Mouse (Mus musculus): ENCODE measurements around the gene Agpat2. TPM values are rescaled to one million over a fixed set of nuclear protein-coding genes. Genes with fewer than 3 reads are reported as not detected.

Gene Agpat2
- polyA plus RNA-seq, 1 experiment from 2014 or later = 17.8 TPM

DNA sequence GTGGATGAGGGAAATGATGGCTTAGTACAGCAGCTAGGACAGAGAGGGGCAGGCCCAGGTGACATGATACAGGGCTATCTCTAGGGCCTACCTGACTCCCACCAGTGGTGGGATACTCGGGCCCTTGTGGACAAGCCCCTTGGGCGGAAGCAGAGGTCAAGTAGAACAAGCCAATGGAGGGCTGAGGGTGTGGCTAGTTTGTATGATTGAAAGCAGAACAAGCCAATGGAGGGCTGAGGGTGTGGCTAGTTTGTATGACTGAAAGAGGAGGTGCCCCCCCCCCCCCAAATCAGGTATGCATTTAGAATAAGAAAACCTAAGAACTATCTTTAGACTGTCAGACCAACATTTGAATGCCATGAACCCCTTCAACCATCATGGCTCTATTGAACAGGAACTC, 22.0 kb downstream of the Agpat2 start:
- Histone ChIP-seq H3K27me3 (no peaks in the 10 kb centered on the region), H3K9ac (no peak overlapping the region), H3K4me3 (no peak overlapping the region), H3K9me3 (no peaks in the 10 kb centered on the region), H3K27ac (no peak overlapping the region), H3K36me3 (no peaks in the 10 kb centered on the region), H3K4me1 (peaks cover 12% of the 10 kb centered on the region), H3K4me2 (replicated peaks) (no peak overlapping the region)
- WGBS = 70% methylated on average over 2 of the region's 2 CpGs
- no peak for ATAC-seq (ENCODE audit: insufficient number of reproducible peaks, insufficient read depth, low FRiP score, low TSS enrichment)

DNA sequence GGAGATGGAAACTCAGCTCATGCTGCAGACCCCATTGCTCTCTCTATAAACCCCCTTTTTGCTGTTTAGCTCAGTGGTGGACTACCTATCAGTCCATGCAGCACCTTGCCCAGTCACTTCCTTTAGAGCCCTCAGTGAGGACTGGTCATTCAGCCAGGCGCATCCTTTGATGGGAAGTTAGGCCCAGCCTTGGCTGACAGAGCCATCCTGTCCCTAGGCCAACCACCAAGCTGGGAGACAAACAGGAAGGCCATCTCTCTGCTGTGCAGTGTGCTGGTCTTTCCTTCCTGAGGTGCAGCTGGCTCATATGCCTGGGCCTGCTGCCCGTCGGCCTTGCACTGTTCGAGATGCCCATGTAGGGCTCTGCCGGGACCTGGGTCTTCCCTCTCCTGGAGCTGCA, 23.5 kb downstream of the Agpat2 start:
- no peak overlapping the region for H3K4me3 ChIP-seq
- ATAC-seq (ENCODE audit: insufficient number of reproducible peaks, insufficient read depth, low FRiP score, low TSS enrichment) = no peak
- WGBS = 83% methylated on average over 5 of the region's 5 CpGs
- no peaks in the 10 kb centered on the region for H3K9me3 ChIP-seq
- no peaks in the 10 kb centered on the region for H3K36me3 ChIP-seq
- H3K4me2 ChIP-seq (replicated peaks) = no peak overlapping the region
- H3K9ac ChIP-seq = 0 out of 2 replicates have a peak overlapping the region, but pooled peaks have one; percentile 3
- H3K27ac ChIP-seq = no peak overlapping the region
- no peaks in the 10 kb centered on the region for H3K27me3 ChIP-seq
- H3K4me1 ChIP-seq = peaks cover 9% of the 10 kb centered on the region

DNA sequence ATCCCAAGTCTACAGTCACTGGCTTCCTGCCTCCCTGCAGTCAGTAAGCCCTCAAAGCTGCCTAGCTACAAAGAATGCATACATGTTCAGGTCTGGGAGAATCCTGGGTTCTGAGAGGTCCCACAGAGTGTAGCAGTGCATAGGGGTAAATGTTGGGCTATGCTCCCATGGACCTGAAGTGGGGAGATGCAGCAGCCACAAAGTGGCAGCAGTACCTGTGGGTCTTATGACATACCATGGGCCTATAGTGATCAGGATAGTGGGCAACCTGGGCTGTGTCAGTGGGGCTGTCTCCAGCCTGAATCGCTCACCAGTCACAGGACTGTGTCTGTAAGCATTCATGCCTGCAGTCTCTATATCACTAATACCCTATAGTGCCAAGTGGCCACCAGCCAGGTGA, 24.5 kb downstream of the Agpat2 start, which contains the start of gene Egfl7:
Gene Egfl7, plus strand, starts transcription at position 301 of the 400 bp plus-strand sequence.
- 87% methylated on average over 1 of the region's 1 CpGs for WGBS
- Histone ChIP-seq H3K4me2 (replicated peaks) (no peak within 1 kb of the TSS), H3K4me1 (peaks cover 9% of the 10 kb centered on the region), H3K27ac (no peak within 1 kb of the TSS), H3K9ac (0 out of 2 replicates have a peak within 1 kb of the TSS, but pooled peaks have one; percentile 3), H3K27me3 (no peaks in the 10 kb centered on the region), H3K4me3 (no peak within 1 kb of the TSS), H3K36me3 (no peaks in the 10 kb centered on the region), H3K9me3 (no peaks in the 10 kb centered on the region)
- ATAC-seq (ENCODE audit: insufficient number of reproducible peaks, insufficient read depth, low FRiP score, low TSS enrichment) = no peak

DNA sequence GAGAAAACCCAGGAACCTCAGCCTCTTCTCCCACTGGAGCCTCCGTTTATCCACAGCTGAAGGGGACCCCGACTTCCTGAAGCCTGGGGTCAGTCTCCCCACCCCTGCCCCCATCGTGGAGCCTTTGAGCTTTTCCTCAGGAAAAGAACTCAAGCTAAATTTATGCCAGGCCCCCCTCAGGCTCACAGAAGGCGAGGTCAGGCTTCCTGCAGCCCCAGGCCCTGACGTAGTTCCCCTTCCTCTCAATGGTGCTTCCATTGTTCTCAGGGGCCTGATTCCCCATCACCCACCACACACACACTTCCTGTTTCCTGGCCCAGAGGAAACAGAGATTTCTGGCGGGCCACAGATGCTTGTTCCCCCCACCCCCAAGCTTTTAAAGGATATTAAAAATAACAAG, 25.8 kb downstream of the Agpat2 start:
- peaks cover 17% of the 10 kb centered on the region for H3K4me1 ChIP-seq
- no peaks in the 10 kb centered on the region for H3K27me3 ChIP-seq
- no peak for ATAC-seq (ENCODE audit: insufficient number of reproducible peaks, insufficient read depth, low FRiP score, low TSS enrichment)
- no peak overlapping the region for H3K4me2 ChIP-seq (replicated peaks)
- no peak overlapping the region for H3K9ac ChIP-seq
- H3K4me3 ChIP-seq = no peak overlapping the region
- H3K9me3 ChIP-seq = no peaks in the 10 kb centered on the region
- H3K36me3 ChIP-seq = no peaks in the 10 kb centered on the region
- WGBS = 29% methylated on average over 6 of the region's 6 CpGs
- H3K27ac ChIP-seq = peak overlapping the region; percentile 82

DNA sequence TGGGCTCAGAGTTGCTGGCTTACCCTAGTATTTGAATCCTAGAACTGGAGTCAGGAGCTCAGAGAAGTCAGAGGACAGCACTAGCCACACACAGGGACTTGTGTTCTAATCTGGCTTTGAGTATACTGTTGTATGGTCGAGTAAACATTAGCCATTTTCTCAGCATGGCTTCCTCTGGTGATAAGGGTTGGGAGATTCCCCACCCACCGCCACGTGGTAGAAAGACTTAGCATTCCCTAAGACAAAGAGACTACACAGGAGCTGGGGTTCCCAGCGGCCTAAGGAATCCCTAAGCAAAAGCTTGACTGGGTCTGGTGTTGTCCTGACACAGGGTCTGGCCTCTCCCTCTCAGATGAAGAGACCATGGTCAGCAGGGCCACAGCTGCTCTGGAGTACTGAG, 27.8 kb downstream of the Agpat2 start:
- no peak overlapping the region for H3K27ac ChIP-seq
- H3K9ac ChIP-seq = no peak overlapping the region
- H3K9me3 ChIP-seq = no peaks in the 10 kb centered on the region
- no peak overlapping the region for H3K4me2 ChIP-seq (replicated peaks)
- H3K36me3 ChIP-seq = no peaks in the 10 kb centered on the region
- ATAC-seq (ENCODE audit: insufficient number of reproducible peaks, insufficient read depth, low FRiP score, low TSS enrichment) = no peak
- peaks cover 17% of the 10 kb centered on the region for H3K4me1 ChIP-seq
- WGBS = 64% methylated on average over 4 of the region's 4 CpGs
- H3K4me3 ChIP-seq = no peak overlapping the region
- no peaks in the 10 kb centered on the region for H3K27me3 ChIP-seq

DNA sequence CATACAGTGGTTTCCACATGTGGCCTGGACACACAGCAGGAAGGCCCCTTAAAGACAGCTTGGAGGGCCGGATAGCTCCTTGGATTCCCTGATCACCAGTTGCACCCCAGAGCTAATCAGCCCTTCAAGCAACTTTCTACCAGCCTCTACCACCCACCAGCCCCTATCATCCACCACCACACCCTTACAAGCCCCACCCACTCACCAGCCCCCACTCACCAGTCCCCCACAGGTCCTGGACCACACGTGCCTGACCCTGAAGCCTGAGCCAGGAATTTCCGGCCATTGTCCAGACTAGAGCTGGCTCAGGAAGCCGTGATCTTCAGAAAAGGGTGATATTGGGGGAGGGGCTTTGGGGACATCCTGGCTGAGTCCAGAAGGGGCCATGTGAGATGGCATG, 28.4 kb downstream of the Agpat2 start:
- 58% methylated on average over 4 of the region's 4 CpGs for WGBS
- H3K4me2 ChIP-seq (replicated peaks) = no peak overlapping the region
- no peak overlapping the region for H3K9ac ChIP-seq
- H3K27ac ChIP-seq = no peak overlapping the region
- no peak for ATAC-seq (ENCODE audit: insufficient number of reproducible peaks, insufficient read depth, low FRiP score, low TSS enrichment)
- no peaks in the 10 kb centered on the region for H3K36me3 ChIP-seq
- H3K9me3 ChIP-seq = no peaks in the 10 kb centered on the region
- no peaks in the 10 kb centered on the region for H3K27me3 ChIP-seq
- peaks cover 17% of the 10 kb centered on the region for H3K4me1 ChIP-seq
- no peak overlapping the region for H3K4me3 ChIP-seq

DNA sequence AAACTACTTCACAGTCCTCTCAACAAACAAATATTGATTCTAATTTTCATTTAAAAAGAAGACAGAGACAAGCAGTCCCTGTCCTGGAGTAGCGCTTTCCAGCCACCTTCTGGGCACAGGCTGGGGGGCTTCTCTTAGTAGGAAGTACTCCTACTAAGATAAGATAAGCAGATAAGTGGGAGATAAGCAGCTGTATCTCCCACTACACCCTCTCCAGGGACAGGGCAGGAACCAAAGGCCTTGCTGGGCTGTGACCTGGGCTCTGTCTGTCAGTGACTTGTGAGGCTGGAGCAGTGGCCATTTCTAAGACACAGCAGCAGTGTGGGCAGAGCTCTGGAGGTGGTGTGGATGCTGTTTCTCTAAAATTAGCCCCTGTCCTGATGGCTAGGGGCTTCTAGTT, 28.8 kb downstream of the Agpat2 start:
- 85% methylated on average over 1 of the region's 1 CpGs for WGBS
- Histone ChIP-seq H3K4me1 (peaks cover 17% of the 10 kb centered on the region), H3K27ac (no peak overlapping the region), H3K9ac (no peak overlapping the region), H3K36me3 (no peaks in the 10 kb centered on the region), H3K9me3 (no peaks in the 10 kb centered on the region), H3K4me2 (replicated peaks) (no peak overlapping the region), H3K4me3 (no peak overlapping the region), H3K27me3 (no peaks in the 10 kb centered on the region)
- ATAC-seq (ENCODE audit: insufficient number of reproducible peaks, insufficient read depth, low FRiP score, low TSS enrichment) = no peak

DNA sequence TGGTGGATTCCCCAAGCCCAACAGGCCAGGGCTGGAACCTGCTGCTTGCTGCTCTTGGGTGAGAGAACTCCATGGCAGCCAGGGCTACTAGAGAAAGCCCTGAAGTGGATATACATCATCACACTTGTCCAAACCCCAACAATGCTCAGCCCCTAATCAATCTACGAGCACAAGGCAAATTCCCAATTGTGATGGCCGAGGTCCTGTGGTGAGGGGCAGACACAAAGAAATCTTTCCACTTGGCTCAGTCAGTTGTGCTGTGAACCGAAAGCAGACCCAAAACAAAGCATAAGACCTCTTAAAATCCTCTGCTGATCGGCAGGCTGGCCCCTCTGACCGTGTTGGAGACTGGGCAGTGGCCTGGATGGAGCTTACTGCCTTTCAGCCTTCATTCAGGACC, 29.4 kb downstream of the Agpat2 start:
- H3K4me3 ChIP-seq = no peak overlapping the region
- peaks cover 17% of the 10 kb centered on the region for H3K4me1 ChIP-seq
- H3K4me2 ChIP-seq (replicated peaks) = no peak overlapping the region

DNA sequence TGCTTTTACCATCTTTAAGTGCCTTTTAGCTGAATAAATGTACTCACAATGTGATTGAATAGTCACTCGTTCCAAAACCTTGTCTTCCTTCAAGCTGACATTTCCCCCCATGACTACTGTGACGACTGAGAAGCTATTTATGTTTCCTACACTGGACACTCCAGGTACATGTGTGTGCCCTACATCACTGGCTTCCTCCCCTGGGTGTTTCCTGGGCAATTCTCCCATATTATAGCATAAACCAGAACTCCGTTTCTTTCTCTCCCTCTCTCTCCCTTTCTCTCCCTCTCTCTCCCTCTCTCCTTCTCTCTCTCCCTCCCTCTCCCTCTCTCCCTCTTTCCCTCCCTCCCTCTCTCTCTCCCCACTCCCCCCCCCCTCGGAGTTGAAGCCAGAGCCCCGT, 30.4 kb downstream of the Agpat2 start:
- ATAC-seq (ENCODE audit: insufficient number of reproducible peaks, insufficient read depth, low FRiP score, low TSS enrichment) = no peak
- Histone ChIP-seq H3K27ac (no peak overlapping the region), H3K9ac (no peak overlapping the region), H3K36me3 (no peaks in the 10 kb centered on the region), H3K4me3 (no peak overlapping the region), H3K9me3 (no peaks in the 10 kb centered on the region), H3K27me3 (no peaks in the 10 kb centered on the region), H3K4me2 (replicated peaks) (0 out of 2 replicates have a peak overlapping the region, but pooled peaks have one; percentile 5), H3K4me1 (peaks cover 17% of the 10 kb centered on the region)
- whole genome bisulfite sequencing = 30% methylated on average over 5 of the region's 5 CpGs

More for the DNA sequence above, 29.4 kb downstream of the Agpat2 start:
- Histone ChIP-seq H3K27me3 (no peaks in the 10 kb centered on the region), H3K9ac (no peak overlapping the region), H3K9me3 (no peaks in the 10 kb centered on the region), H3K36me3 (no peaks in the 10 kb centered on the region), H3K27ac (no peak overlapping the region)
- ATAC-seq (ENCODE audit: insufficient number of reproducible peaks, insufficient read depth, low FRiP score, low TSS enrichment) = no peak
- WGBS = 64% methylated on average over 5 of the region's 5 CpGs

DNA sequence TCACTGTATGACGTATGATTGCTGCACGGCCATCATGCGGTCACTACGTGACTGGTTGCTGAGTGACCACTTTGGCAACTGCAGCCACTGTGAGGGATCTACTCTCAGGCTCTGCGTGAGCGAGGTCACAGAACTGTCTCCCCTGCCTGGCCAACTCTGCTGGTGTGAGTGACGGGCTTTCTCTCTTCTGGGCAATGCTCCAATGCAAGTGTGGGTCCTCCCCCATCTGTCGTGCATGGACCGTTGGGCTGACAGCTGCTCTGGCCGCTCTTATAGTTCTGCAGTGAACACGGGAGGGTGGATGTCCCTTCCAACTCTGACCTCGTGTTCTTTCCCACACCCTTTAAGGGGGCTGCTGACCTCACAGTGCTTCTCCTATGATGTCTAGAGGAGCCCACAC, 30.8 kb downstream of the Agpat2 start:
- H3K4me3 ChIP-seq = no peak overlapping the region
- WGBS = 80% methylated on average over 12 of the region's 12 CpGs
- no peak overlapping the region for H3K4me2 ChIP-seq (replicated peaks)
- H3K27me3 ChIP-seq = no peaks in the 10 kb centered on the region
- no peaks in the 10 kb centered on the region for H3K9me3 ChIP-seq
- no peak for ATAC-seq (ENCODE audit: insufficient number of reproducible peaks, insufficient read depth, low FRiP score, low TSS enrichment)
- H3K4me1 ChIP-seq = peaks cover 14% of the 10 kb centered on the region
- no peak overlapping the region for H3K27ac ChIP-seq
- no peak overlapping the region for H3K9ac ChIP-seq
- H3K36me3 ChIP-seq = no peaks in the 10 kb centered on the region

DNA sequence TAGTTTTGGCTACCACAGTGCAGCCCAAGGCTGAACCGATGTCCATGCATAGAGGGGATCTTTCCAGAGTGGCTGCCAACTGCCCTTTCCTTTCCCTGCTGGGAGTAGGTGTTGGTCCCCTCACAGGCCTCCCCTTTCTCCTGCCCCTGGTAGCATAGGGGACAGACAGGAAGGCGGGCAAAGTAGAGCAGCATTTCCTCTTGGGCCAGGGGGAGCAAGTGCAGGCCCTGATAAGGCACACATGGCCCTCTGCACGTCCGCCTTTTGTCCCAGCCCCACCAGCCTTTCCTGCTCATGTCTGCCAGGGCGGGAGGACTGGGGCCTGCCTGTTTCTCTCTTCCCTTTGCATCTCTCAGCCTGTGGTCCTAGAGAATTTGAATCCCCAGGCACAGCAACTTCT, 32.4 kb downstream of the Agpat2 start:
- no peak overlapping the region for H3K4me3 ChIP-seq
- no peak overlapping the region for H3K27ac ChIP-seq
- no peaks in the 10 kb centered on the region for H3K27me3 ChIP-seq
- ATAC-seq (ENCODE audit: insufficient number of reproducible peaks, insufficient read depth, low FRiP score, low TSS enrichment) = no peak
- no peaks in the 10 kb centered on the region for H3K9me3 ChIP-seq
- H3K9ac ChIP-seq = no peak overlapping the region
- H3K4me1 ChIP-seq = peaks cover 8% of the 10 kb centered on the region
- no peak overlapping the region for H3K4me2 ChIP-seq (replicated peaks)
- 69% methylated on average over 5 of the region's 5 CpGs for WGBS
- no peaks in the 10 kb centered on the region for H3K36me3 ChIP-seq

DNA sequence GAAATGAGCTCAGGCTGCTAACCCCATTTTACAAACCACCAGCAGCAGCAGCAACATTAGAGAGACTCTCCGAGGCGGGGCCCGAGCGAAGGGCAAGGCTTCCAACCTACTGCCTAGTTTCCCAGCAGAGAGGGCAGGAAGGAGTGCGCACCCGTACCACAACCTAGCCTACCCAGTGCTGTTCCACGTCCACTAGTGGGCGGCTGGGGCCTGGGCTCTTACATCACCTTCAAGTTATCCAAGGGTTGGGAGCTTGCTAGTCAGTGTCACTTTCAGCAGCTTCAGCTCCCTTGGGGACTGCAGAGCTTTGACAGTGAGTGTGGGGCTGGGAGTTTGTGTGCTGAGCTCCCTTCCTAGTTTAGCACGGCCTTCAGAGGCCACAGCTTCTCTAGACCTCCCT, 32.8 kb downstream of the Agpat2 start:
- H3K27ac ChIP-seq = no peak overlapping the region
- H3K4me1 ChIP-seq = peaks cover 8% of the 10 kb centered on the region
- 76% methylated on average over 9 of the region's 9 CpGs for WGBS
- no peak for ATAC-seq (ENCODE audit: insufficient number of reproducible peaks, insufficient read depth, low FRiP score, low TSS enrichment)
- H3K4me3 ChIP-seq = no peak overlapping the region
- no peaks in the 10 kb centered on the region for H3K27me3 ChIP-seq
- H3K9ac ChIP-seq = no peak overlapping the region
- H3K36me3 ChIP-seq = no peaks in the 10 kb centered on the region
- H3K9me3 ChIP-seq = no peaks in the 10 kb centered on the region
- H3K4me2 ChIP-seq (replicated peaks) = no peak overlapping the region

DNA sequence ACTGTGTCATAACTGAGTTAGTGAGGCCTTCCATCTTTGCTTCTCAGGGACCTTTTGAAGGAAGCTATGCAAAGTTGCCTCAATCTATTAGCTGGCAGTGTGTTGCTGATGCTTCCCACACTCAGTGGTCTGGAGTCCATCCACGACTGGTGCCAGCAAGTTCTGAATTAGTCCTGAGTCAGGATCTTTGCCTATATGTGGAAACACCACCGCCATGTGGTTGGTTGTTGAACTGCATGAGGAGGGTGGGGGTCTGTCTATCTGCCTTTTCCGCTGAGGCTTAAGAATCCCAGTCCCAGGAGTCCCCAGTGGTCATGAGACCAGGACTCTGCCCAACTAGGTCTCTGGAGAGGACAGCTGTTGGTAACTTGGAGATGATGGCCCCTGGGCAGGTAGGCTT, 34.2 kb downstream of the Agpat2 start:
- no peaks in the 10 kb centered on the region for H3K9me3 ChIP-seq

More for the DNA sequence above, 34.2 kb downstream of the Agpat2 start:
- no peak for ATAC-seq (ENCODE audit: insufficient number of reproducible peaks, insufficient read depth, low FRiP score, low TSS enrichment)
- Histone ChIP-seq H3K27ac (no peak overlapping the region), H3K36me3 (no peaks in the 10 kb centered on the region), H3K4me1 (peaks cover 8% of the 10 kb centered on the region), H3K4me3 (no peak overlapping the region), H3K9ac (no peak overlapping the region), H3K27me3 (no peaks in the 10 kb centered on the region), H3K4me2 (replicated peaks) (no peak overlapping the region)
- WGBS = 4% methylated on average over 3 of the region's 3 CpGs

Data from embryonic facial prominence, embryonic 12.5 days (tissue).